Mouse (Mus musculus) NIH3T3 (cell line): ENCODE data around the gene Rgs1.

Source experiments
- DNase-seq: peaks from one replicate; pipeline ENCODE4 v3.0.0-alpha.2; 2012; ENCODE audit warnings: low read depth

Gene Rgs1

DNA sequence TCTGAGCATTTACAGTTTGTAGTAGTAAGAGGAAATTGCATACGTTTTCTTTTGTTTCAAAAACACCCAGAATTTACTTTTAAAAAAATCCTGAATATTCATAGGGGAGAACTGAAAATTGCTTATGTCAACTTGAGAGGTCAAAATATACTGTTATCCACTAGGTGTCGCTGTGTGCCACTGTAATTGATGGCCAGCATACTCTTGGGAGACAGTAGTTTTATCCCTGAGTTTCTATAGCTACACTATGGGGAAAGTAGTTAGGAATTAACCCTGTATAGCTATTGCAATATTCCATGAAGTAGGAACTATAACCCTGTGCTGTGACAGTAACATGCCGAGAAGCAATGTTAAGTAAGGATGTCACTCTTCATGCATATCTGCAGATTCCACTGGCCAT, 51.4 kb downstream of the Rgs1 start:
- DNase-seq, result peak; percentile 88
